Mouse (Mus musculus) ES-CJ7 (cell line): ENCODE results near the gene Mmp15.

Source experiments
- DNase-seq: peaks from one replicate; pipeline ENCODE4 v3.0.0; 2011; ENCODE audit warnings: low read depth, low spot score

Gene Mmp15

GRCm38 (mm10) chr8:95341721-95342120 lies 10.3 kb upstream of the Mmp15 start:
- DNase-seq = no peak

GRCm38 (mm10) chr8:95344668-95345067 lies 7.4 kb upstream of the Mmp15 start:
- DNase-seq = no peak

DNA sequence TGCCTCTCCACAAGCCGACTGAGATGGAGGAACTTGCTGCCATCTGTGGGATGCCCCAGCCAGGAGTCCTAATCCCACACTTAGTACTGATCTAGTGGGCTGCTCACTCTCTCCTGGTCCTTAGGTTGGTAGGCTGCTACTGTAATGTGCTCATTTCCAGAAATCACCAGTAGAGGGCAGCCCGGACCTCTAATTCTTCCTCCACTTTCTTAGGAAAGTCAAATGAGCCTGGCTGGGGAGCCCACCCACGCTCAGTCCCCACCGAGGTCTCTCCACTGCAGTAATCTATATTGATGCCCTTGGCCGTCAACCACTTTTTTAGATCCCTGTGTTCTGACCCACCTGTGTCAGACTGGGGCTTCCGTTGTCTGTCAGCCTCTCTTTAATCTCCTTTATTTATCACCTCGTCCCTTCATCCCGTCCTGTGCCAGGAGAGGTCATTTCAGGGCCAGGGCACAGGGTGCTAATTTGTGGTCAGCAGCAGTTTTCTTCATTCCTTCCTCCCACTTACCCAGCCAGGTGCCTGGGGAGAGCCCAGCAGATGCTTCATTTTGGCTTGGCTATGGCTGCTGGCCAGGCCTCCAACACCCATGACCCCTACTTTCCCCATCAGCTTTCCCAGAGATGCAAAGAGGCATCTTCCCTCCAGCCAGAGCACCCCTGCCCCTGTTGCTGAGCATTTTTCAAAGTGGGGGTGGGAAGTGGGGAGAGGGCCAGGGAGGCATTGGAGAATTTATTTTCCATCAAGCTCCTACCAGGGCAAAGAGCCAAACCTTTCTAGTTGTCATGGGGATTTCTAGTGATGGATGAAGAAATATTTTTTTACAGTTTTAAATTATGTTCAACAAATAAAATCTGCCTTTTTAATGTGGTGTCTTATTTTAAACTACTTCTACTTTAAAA lies 5.2 kb upstream of the Mmp15 start:
- DNase-seq = peak; percentile 68

- no peak for DNase-seq
These were observed 3.7 kb upstream of the Mmp15 start for GRCm38 (mm10) chr8:95348356-95348755.

- DNase-seq = no peak
These were observed 3.0 kb upstream of the Mmp15 start for GRCm38 (mm10) chr8:95348811-95349630.

GRCm38 (mm10) chr8:95351461-95351860 lies 607 bp upstream of the Mmp15 start:
- DNase-seq = peak; percentile 75

- peak; percentile 69 for DNase-seq
These were observed 1.1 kb downstream of the Mmp15 start for GRCm38 (mm10) chr8:95352871-95353866.

DNA sequence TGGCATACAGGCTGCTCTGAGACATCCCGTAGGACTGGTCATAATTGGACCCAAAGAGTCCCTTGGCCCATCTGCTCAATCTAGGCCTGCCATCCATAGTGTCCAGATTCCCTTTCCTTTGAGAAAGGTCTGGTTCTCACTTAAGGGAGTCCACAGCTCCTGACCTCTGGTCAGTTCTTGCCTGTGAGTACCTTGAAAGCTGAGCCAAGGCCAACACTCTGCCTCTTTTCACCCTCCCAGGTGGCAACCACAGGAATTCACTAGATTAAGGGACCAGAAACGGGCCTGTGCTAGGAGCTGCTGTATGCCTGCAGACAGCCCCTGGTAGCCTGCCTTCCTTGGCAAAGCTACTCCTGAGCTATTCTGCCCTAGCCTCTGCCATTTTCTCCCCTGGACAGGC lies 2.5 kb downstream of the Mmp15 start:
- DNase-seq = no peak

DNA sequence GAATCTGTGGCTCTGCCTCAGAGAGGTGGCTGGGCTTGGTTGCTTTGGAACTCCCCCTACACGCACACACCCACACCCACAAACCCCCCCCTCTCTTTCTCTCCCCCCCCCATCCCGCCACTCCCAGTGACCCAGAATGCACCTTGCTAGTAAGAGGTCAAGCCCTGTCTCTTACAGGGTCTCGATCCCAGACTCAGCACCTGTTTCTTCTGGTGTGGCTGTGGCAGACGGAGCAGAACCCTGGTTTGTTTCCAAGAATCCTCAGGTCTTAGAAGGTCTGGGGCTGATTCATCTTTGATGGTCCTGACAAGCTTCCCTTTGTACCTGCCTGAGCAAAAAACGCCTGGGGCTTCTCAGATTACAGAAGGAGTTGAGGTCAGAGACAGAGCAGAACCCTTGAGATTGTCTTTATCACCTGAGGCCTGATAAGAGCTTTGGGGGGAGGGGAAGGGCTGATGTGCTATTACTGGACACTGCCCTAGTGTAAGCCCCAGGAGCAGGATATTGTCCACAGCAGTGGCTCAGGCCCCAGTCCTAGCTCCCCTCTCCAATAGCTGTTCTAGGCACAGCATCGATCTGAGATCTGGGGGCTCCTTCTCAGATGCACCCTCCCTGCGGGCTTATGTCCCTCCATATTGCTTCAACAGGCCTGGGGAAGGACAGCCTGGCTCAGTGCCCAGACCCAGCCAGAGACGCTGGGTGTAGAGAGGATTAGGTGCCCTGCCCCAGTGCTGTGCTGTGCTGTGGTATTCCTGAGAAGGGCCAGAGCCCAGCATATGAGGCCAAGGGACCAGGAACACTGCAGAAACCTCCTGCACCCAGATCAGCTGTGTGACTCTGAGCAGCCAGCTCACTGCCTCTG lies 6.7 kb downstream of the Mmp15 start:
- no peak for DNase-seq

- no peak for DNase-seq
These were observed 8.3 kb downstream of the Mmp15 start for GRCm38 (mm10) chr8:95360181-95361015.

DNA sequence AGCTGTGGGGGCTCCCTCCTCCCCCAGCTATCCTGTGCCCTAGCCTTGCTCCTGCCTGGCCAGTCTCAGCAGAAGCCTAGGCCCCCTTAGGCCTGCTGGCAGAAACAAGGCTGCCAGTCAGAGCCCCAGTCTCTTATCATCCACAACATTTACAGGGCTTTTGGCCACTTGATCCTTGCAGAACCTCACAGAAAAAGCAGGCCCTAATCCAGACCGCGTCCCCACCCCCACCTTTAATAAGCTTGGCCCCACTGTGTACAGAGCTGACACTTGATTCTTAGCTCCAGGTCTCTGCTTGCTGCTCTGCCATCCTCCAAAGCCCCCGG lies 8.9 kb downstream of the Mmp15 start:
- DNase-seq = no peak

- DNase-seq = no peak
These were observed 10.2 kb downstream of the Mmp15 start for GRCm38 (mm10) chr8:95362272-95362671.

DNA sequence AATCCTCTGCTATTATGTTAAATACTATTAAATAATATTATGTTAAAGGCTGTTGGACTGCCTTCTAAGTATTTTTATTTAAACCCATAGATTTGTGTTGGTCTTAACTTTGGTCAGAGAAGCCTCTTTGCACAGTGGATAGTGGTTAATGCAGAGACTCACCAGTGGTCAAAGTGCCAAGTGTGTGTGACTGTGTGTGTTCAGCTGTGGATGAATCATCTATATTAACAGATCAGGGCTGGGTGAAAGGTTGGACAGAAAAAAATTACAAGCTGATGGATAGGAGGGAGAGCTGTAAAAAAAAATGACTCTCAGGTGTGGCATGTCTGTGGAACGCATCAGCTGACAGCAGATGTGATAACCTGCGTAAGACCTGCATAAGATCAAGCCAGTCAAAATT lies 11.8 kb downstream of the Mmp15 start:
- DNase-seq = no peak

DNA sequence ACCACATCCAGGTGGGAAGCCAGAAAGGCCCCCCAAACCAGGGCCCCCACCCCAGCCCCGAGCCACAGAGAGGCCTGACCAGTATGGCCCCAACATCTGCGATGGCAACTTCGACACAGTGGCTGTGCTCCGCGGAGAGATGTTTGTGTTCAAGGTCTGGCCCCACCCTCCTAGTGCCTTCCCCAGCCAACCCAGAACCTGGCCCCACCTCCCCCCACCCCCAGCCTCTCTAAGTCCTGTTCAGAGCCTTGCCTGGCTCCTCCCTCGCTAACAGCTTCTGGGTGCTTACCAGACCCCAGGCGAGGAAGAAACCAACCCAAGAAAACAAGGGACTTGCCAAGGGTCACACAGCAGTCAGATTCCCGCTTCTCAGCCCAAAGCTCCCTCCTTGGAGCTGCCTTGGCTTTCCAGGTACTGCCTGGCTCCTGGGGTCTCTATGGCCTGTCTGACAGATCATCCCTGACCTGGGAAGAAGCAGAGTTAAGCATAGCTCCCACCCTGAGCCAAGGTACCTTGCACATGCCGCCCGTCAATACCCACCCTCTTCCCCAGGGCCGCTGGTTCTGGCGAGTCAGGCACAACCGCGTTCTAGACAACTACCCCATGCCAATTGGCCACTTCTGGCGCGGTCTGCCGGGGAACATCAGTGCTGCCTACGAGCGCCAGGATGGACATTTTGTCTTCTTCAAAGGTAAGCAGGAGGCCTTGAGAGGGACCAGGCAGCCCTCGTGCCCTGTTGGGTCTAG lies 17.7 kb downstream of the Mmp15 start:
- peak; percentile 87 for DNase-seq

DNA sequence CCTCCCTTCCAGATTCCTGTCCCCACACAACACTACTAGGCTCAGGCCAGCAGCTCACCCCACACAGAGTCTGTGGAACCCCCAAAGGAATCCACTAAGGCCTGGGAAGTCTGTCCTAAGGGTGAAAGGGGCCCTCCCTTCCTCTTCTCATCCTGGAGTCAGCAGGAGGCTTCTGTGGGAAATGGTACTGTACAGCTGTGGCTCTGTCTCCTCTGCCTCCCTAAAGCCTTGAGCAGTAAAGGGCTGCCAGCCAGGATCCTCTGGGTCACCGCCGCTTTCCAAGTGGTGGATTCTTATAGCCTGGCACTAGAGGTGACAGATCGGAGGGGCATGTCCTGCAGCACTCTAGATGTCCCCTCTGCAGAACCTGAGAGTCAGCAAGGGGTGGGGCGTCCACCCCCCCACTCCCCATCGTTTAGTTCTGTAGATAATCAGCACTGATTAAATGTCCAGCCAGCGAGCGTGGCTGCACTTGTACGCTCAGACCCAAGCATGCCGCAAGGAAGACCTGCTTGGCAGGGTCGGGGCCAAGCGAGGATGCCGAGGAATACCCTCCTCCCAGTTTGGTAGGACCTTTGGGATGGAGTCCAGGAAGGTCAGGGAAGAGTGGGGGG lies 21.4 kb downstream of the Mmp15 start:
- no peak for DNase-seq

- no peak for DNase-seq
These were observed 22.4 kb downstream of the Mmp15 start for GRCm38 (mm10) chr8:95374429-95374828.

DNA sequence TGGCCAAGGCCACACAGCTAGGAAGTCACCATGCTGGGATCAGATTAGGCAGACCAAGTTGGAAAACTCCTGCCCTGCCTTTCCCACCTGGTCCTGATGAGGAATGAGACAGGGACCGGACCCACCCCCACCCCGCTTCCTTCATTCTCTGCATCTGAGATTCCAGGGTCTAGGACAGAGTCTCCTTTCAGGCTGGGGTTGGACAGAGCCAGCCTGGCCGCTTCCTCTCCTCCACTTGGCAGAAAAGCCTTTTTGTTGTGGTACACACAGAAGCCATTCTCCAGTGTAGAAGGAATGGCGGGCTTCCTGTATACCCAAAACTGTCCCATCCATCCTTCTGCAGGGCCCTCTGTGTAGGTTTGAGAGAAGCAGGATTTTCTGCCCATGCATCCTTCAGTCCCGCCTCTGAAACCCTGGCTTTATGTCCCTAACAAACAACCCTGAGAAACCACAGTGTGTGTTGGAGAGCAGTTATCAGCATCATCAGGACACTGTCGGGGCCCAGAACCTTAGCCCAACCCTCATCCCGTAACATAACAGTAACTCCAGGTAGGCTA lies 23.4 kb downstream of the Mmp15 start:
- no peak for DNase-seq

DNA sequence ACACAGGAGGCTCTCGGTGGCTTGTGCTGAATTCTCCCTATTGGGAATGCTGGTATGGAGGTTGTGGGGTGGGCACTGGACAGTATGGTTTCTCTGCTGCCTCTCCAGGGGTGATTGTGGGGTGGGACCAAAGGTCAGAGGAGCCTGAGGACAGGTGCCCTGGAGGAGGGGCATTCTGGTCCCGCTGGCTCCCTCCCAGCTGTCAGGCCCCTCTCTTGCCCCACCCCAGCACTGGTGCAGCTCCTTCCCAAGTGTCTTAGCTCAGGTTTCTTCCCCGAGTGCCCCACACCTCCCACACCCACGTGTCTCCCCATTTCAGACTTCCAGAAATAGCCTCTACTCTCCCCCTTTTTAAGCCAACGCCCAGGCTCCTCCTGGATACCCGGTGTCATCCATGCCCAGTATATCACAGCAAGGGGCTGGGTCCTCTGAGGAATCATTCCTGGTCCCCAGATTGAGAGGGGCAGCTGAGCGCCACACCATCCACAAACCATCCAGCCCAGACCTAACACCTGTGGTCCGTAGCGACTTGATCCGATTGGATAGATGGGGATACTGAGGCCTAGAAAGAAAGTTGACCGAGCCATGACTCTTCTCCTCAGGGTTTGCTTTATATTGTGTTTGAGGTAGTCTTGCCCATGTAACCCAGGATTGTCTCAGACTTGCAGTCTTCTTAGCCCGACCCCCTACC lies 24.4 kb downstream of the Mmp15 start:
- DNase-seq = no peak
